Mouse (Mus musculus): ENCODE measurements around the gene Nphs1. TPM values are rescaled to one million over a fixed set of nuclear protein-coding genes. Genes with fewer than 3 reads are reported as not detected.

Gene Nphs1
- polyA plus RNA-seq, 1 experiment from 2014 or later = not detected

- peaks cover 41% of the 10 kb centered on the region for H3K36me3 ChIP-seq (ENCODE audit: control insufficient read depth, insufficient read depth)
- 45% methylated on average over 10 of the region's 10 CpGs for WGBS
- no peaks in the 10 kb centered on the region for H3K27me3 ChIP-seq (ENCODE audit: control insufficient read depth, insufficient read depth, low read length)
- H3K9ac ChIP-seq (ENCODE audit: low read length) = no peak overlapping the region
- no peak for ATAC-seq (replicated peaks; ENCODE audit: extremely low read depth, insufficient read depth, low FRiP score)
- H3K4me3 ChIP-seq (ENCODE audit: low read length) = no peak overlapping the region
- H3K4me2 ChIP-seq (ENCODE audit: low read depth, low read length) = no peak overlapping the region
- no peaks in the 10 kb centered on the region for H3K9me3 ChIP-seq (replicated peaks; ENCODE audit: control insufficient read depth, low read length)
- H3K27ac ChIP-seq (ENCODE audit: low read length) = no peak overlapping the region
- no peaks in the 10 kb centered on the region for H3K4me1 ChIP-seq (ENCODE audit: control insufficient read depth, insufficient read depth, low read length)
Measured at GRCm38 (mm10) chr7:30525954-30526353, 67.8 kb downstream of the Nphs1 start.

- Histone ChIP-seq H3K27ac (ENCODE audit: low read length) (no peak overlapping the region), H3K27me3 (ENCODE audit: control insufficient read depth, insufficient read depth, low read length) (no peaks in the 10 kb centered on the region), H3K36me3 (ENCODE audit: control insufficient read depth, insufficient read depth) (peaks cover 41% of the 10 kb centered on the region), H3K4me2 (ENCODE audit: low read depth, low read length) (no peak overlapping the region), H3K9me3 (replicated peaks; ENCODE audit: control insufficient read depth, low read length) (no peaks in the 10 kb centered on the region), H3K4me1 (ENCODE audit: control insufficient read depth, insufficient read depth, low read length) (no peaks in the 10 kb centered on the region), H3K9ac (ENCODE audit: low read length) (no peak overlapping the region), H3K4me3 (ENCODE audit: low read length) (no peak overlapping the region)
- 34% methylated on average over 17 of the region's 17 CpGs for WGBS
- ATAC-seq (replicated peaks; ENCODE audit: extremely low read depth, insufficient read depth, low FRiP score) = no peak
Measured at GRCm38 (mm10) chr7:30526399-30526798, 68.3 kb downstream of the Nphs1 start.

GRCm38 (mm10) chr7:30526981-30527380 is 68.9 kb downstream of the Nphs1 start:
- 82% methylated on average over 14 of the region's 14 CpGs for WGBS
- H3K4me1 ChIP-seq (ENCODE audit: control insufficient read depth, insufficient read depth, low read length) = no peaks in the 10 kb centered on the region
- ATAC-seq (replicated peaks; ENCODE audit: extremely low read depth, insufficient read depth, low FRiP score) = no peak
- no peak overlapping the region for H3K27ac ChIP-seq (ENCODE audit: low read length)
- H3K27me3 ChIP-seq (ENCODE audit: control insufficient read depth, insufficient read depth, low read length) = no peaks in the 10 kb centered on the region
- peaks cover 41% of the 10 kb centered on the region for H3K36me3 ChIP-seq (ENCODE audit: control insufficient read depth, insufficient read depth)
- no peaks in the 10 kb centered on the region for H3K9me3 ChIP-seq (replicated peaks; ENCODE audit: control insufficient read depth, low read length)
- no peak overlapping the region for H3K4me2 ChIP-seq (ENCODE audit: low read depth, low read length)
- H3K9ac ChIP-seq (ENCODE audit: low read length) = no peak overlapping the region
- H3K4me3 ChIP-seq (ENCODE audit: low read length) = no peak overlapping the region

- 75% methylated on average over 9 of the region's 9 CpGs for WGBS
- Histone ChIP-seq H3K27ac (ENCODE audit: low read length) (no peak overlapping the region), H3K4me2 (ENCODE audit: low read depth, low read length) (no peak overlapping the region), H3K4me1 (ENCODE audit: control insufficient read depth, insufficient read depth, low read length) (peaks cover 23% of the 10 kb centered on the region), H3K27me3 (ENCODE audit: control insufficient read depth, insufficient read depth, low read length) (no peaks in the 10 kb centered on the region), H3K4me3 (ENCODE audit: low read length) (no peak overlapping the region), H3K9me3 (replicated peaks; ENCODE audit: control insufficient read depth, low read length) (no peaks in the 10 kb centered on the region), H3K9ac (ENCODE audit: low read length) (no peak overlapping the region), H3K36me3 (ENCODE audit: control insufficient read depth, insufficient read depth) (peaks cover 26% of the 10 kb centered on the region)
- ATAC-seq (replicated peaks; ENCODE audit: extremely low read depth, insufficient read depth, low FRiP score) = no peak
Measured at GRCm38 (mm10) chr7:30531291-30531815, 73.2 kb downstream of the Nphs1 start.

GRCm38 (mm10) chr7:30532931-30533330 is 74.8 kb downstream of the Nphs1 start:
- WGBS = 34% methylated on average over 8 of the region's 8 CpGs
- H3K36me3 ChIP-seq (ENCODE audit: control insufficient read depth, insufficient read depth) = peaks cover 23% of the 10 kb centered on the region
- H3K4me3 ChIP-seq (ENCODE audit: low read length) = no peak overlapping the region
- no peak overlapping the region for H3K27ac ChIP-seq (ENCODE audit: low read length)
- no peak overlapping the region for H3K4me2 ChIP-seq (ENCODE audit: low read depth, low read length)
- ATAC-seq (replicated peaks; ENCODE audit: extremely low read depth, insufficient read depth, low FRiP score) = peak; percentile 28; the same call in 1 of the 2 replicates
- peak overlapping the region; percentile 15; the same call in 1 of the 2 replicates for H3K9ac ChIP-seq (ENCODE audit: low read length)
- H3K4me1 ChIP-seq (ENCODE audit: control insufficient read depth, insufficient read depth, low read length) = peaks cover 23% of the 10 kb centered on the region
- H3K27me3 ChIP-seq (ENCODE audit: control insufficient read depth, insufficient read depth, low read length) = no peaks in the 10 kb centered on the region
- H3K9me3 ChIP-seq (replicated peaks; ENCODE audit: control insufficient read depth, low read length) = no peaks in the 10 kb centered on the region

GRCm38 (mm10) chr7:30533941-30534632 is 76.0 kb downstream of the Nphs1 start:
- no peak for ATAC-seq (replicated peaks; ENCODE audit: extremely low read depth, insufficient read depth, low FRiP score)
- H3K9ac ChIP-seq (ENCODE audit: low read length) = peak overlapping the region; percentile 75
- H3K4me2 ChIP-seq (ENCODE audit: low read depth, low read length) = peak overlapping the region; percentile 94
- H3K27me3 ChIP-seq (ENCODE audit: control insufficient read depth, insufficient read depth, low read length) = no peaks in the 10 kb centered on the region
- peaks cover 23% of the 10 kb centered on the region for H3K4me1 ChIP-seq (ENCODE audit: control insufficient read depth, insufficient read depth, low read length)
- H3K27ac ChIP-seq (ENCODE audit: low read length) = no peak overlapping the region
- peak overlapping the region; percentile 67 for H3K4me3 ChIP-seq (ENCODE audit: low read length)
- WGBS = 11% methylated on average over 25 of the region's 26 CpGs
- no peaks in the 10 kb centered on the region for H3K9me3 ChIP-seq (replicated peaks; ENCODE audit: control insufficient read depth, low read length)
- H3K36me3 ChIP-seq (ENCODE audit: control insufficient read depth, insufficient read depth) = peaks cover 12% of the 10 kb centered on the region

GRCm38 (mm10) chr7:30534633-30535577 is 76.8 kb downstream of the Nphs1 start, which contains the start of gene Arhgap33:
TSS of gene Arhgap33 (minus strand) at chr7:30535060.
- peak within 1 kb of the TSS; percentile 75 for H3K9ac ChIP-seq (ENCODE audit: low read length)
- H3K4me3 ChIP-seq (ENCODE audit: low read length) = peak within 1 kb of the TSS; percentile 67
- peak; percentile 92 for ATAC-seq (replicated peaks; ENCODE audit: extremely low read depth, insufficient read depth, low FRiP score)
- peaks cover 6% of the 10 kb centered on the region for H3K36me3 ChIP-seq (ENCODE audit: control insufficient read depth, insufficient read depth)
- H3K4me2 ChIP-seq (ENCODE audit: low read depth, low read length) = peak within 1 kb of the TSS; percentile 94
- no peaks in the 10 kb centered on the region for H3K9me3 ChIP-seq (replicated peaks; ENCODE audit: control insufficient read depth, low read length)
- WGBS = 0% methylated on average over 64 of the region's 84 CpGs
- H3K27me3 ChIP-seq (ENCODE audit: control insufficient read depth, insufficient read depth, low read length) = no peaks in the 10 kb centered on the region
- peak within 1 kb of the TSS; percentile 60 for H3K27ac ChIP-seq (ENCODE audit: low read length)
- peaks cover 23% of the 10 kb centered on the region for H3K4me1 ChIP-seq (ENCODE audit: control insufficient read depth, insufficient read depth, low read length)
